Mouse (Mus musculus) spleen, adult 2 months (tissue): ENCODE measurements at regions not wholly inside any gene's neighbourhood (a gene's known extent, or its start where the extent isn't known, plus 50 kb on each side); places are given as distances from the start of the nearest gene placed in this dataset.

Source experiments
- DNase-seq, 2 experiments: peaks; one replicate each; pipeline versions ENCODE4 v3.0.0 to v3.0.0-alpha.2; 2012 to 2021; ENCODE audit warnings: low spot score in 2 of 2, low read depth in 1 of 2
- H3K27ac ChIP-seq: fragments of 200-500 bp; 2 replicates; pipeline ENCODE4 v1.5.1; 2012; ENCODE audit warnings: low read length, inconsistent platforms; ENCODE audit not compliant: insufficient read depth
- H3K27me3 ChIP-seq: fragments of 200-500 bp; 2 replicates; pipeline ENCODE4 v1.6.1; 2012; ENCODE audit warnings: mild to moderate bottlenecking, moderate library complexity, low read length, inconsistent platforms; ENCODE audit not compliant: control insufficient read depth, insufficient read depth
- H3K36me3 ChIP-seq: fragments of 200-500 bp; 2 replicates; pipeline ENCODE4 v1.6.1; 2012; ENCODE audit warnings: mild to moderate bottlenecking, low read length, inconsistent platforms; ENCODE audit not compliant: control insufficient read depth, insufficient read depth
- H3K4me1 ChIP-seq: fragments of 200-500 bp; 2 replicates; pipeline ENCODE4 v1.6.1; 2011; ENCODE audit warnings: inconsistent platforms; ENCODE audit not compliant: control insufficient read depth, insufficient read depth, insufficient read length
- H3K4me3 ChIP-seq: fragments of 200-500 bp; 2 replicates; pipeline ENCODE4 v1.5.1; 2011; ENCODE audit warnings: mild to moderate bottlenecking, inconsistent platforms; ENCODE audit not compliant: insufficient read depth, insufficient read length; ENCODE audit errors: extremely low read depth
- CTCF ChIP-seq: fragments of 200-500 bp; IDR thresholded peaks from 2 replicates; pipeline ENCODE4 v1.5.1; 2011; ENCODE audit warnings: mild to moderate bottlenecking, inconsistent platforms; ENCODE audit not compliant: insufficient read depth, insufficient read length, insufficient replicate concordance; ENCODE audit errors: extremely low read depth
- POLR2A ChIP-seq: fragments of 200-500 bp; IDR thresholded peaks from 2 replicates; pipeline ENCODE4 v1.6.1; 2011; ENCODE audit warnings: low read depth, low read length, inconsistent platforms
- WGBS: fragments of 180-500 bp; shearing (Covaris S2); methylation state at CpG from one replicate; pipeline ENCODE4 v1.1.7; 2018; 5-methylcytosine and 5-hydroxymethylcytosine counted together

DNA sequence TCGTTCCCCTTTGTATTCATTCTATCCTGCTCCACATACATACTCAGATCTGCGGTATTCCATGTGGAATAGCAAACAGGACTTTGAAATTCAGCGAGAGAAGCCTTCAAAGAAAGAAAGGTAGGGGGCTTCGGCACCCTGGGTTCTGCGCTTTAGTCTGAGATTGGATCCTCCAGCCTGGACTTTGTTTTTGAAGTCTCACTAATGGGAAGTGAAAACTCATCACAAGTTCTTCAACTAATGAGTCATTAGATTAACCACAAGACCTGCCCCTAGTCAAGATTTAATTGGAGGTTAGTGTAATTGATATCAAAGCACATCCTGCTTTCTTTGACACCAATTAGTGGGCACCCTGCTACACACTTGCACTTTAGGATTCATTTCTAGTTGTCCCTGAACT is 492.5 kb upstream of the Zfp960 start:
- WGBS: 64% methylated on average over 5 of the region's 5 CpGs
- no peak for TF ChIP-seq CTCF
- TF ChIP-seq POLR2A: no peak
- DNase-seq: no peak
- Histone ChIP-seq H3K27me3 (no peaks in the 10 kb centered on the region), H3K4me3 (no peak overlapping the region), H3K4me1 (no peaks in the 10 kb centered on the region), H3K27ac (no peak overlapping the region), H3K36me3 (no peaks in the 10 kb centered on the region)

DNA sequence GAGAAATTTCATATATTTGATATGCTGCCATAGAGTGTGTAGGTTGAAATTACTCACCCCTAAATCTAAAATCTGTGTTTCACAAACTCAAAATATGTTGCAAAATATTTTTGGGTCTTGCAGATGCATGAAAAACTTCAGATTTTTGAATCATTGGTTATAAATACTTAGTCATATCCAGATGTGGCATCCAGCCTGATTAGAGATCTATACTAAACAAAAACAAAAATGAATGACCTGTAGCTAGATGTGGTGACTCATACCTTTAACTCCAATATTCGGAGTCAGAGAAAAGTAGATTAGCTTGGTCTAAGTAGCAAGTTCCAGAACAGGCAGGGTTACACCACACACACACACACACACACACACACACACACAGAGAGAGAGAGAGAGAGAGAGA is 475.1 kb upstream of the Zfp960 start:
- DNase-seq: no peak
- Histone ChIP-seq H3K27me3 (no peaks in the 10 kb centered on the region), H3K27ac (no peak overlapping the region), H3K4me1 (no peaks in the 10 kb centered on the region), H3K36me3 (no peaks in the 10 kb centered on the region), H3K4me3 (no peak overlapping the region)
- no peak for TF ChIP-seq CTCF
- no peak for TF ChIP-seq POLR2A
- 69% methylated on average over 1 of the region's 1 CpGs for WGBS

DNA sequence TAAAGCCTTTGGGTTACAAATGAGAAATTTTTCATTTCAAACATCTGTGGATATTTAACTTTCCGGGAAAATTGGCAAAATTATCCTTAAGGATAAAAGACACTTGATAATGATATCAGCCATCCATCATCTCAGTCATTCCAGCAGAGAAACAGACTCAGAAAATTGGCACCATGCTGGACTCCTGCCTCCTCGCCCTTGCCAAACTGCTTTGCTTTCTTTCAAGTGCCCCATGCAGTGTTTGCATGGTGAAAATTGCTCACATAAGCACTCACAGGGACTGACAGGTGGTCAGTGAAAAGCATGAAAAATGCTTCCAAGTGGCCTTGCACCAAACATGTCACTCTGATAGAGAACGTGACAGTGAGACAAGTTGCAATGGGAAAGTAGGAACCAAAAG is 464.2 kb upstream of the Zfp960 start:
- no peak for DNase-seq
- Histone ChIP-seq H3K36me3 (no peaks in the 10 kb centered on the region), H3K27ac (no peak overlapping the region), H3K4me3 (no peak overlapping the region), H3K4me1 (no peaks in the 10 kb centered on the region), H3K27me3 (no peaks in the 10 kb centered on the region)
- TF ChIP-seq CTCF: no peak
- no peak for TF ChIP-seq POLR2A
- WGBS: 69% methylated on average over 3 of the region's 3 CpGs

DNA sequence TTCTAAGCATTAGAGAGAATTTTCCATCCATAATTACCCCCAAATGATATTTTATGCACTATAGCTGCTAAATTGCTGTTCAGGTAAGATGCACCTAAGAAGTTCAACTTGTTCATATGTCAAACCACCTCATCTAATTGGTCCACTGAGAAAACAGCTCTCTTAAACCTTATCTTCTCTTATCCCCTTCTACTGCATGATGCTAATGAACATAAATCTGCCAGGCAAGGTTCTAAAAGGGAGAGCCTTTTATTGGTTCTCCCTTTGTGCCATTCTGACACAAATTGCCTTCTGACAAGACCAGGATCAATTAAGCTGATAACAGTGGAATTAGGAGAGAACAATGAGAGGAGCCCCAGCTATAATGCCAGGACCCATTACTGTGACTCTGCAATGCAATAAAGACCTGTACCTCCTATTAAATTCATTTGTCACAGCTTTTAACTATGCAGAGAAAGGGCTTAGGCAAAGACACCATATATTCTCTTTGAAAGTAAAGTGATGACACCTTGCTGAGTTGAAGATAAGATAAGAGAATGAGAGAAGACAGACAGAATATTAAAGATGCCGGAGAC is 451.4 kb upstream of the Zfp960 start:
- Histone ChIP-seq H3K4me3 (no peak overlapping the region), H3K4me1 (no peaks in the 10 kb centered on the region), H3K27me3 (no peaks in the 10 kb centered on the region), H3K36me3 (no peaks in the 10 kb centered on the region), H3K27ac (no peak overlapping the region)
- DNase-seq: no peak
- TF ChIP-seq POLR2A: no peak
- TF ChIP-seq CTCF: no peak
- WGBS: 59% methylated on average over 1 of the region's 1 CpGs

DNA sequence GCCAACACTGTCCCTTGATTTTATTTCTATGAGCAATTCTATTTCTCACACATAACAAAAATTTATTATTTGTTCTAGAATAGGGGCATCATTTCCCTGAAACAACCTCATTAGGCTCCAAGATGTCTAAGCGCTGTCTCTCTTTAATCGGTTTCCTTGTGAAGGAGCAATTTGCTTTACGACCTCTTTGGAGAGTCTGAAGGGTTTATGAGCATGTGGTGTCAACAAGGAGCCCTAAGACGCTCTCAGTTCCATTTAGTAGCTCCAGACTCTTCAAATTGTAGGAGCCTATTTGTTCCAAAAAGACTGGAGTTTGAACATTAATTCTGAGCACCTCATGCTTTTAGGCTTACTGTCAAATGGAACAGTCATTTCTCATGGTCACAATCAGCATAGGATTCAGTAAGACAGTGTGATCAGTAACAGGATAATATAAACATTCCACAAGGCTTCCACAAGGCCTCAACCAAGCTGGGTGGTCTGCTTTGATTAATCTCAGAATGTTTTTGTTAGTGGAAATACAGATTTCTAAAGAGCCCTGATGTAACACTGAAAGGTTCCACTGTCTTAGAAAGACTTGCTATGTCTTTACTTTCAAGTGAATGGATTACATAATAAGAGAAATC is 441.9 kb upstream of the Zfp960 start:
- Histone ChIP-seq H3K27me3 (no peaks in the 10 kb centered on the region), H3K36me3 (no peaks in the 10 kb centered on the region), H3K4me1 (no peaks in the 10 kb centered on the region), H3K27ac (no peak overlapping the region), H3K4me3 (no peak overlapping the region)
- no peak for TF ChIP-seq POLR2A
- no peak for DNase-seq
- 41% methylated on average over 4 of the region's 4 CpGs for WGBS

DNA sequence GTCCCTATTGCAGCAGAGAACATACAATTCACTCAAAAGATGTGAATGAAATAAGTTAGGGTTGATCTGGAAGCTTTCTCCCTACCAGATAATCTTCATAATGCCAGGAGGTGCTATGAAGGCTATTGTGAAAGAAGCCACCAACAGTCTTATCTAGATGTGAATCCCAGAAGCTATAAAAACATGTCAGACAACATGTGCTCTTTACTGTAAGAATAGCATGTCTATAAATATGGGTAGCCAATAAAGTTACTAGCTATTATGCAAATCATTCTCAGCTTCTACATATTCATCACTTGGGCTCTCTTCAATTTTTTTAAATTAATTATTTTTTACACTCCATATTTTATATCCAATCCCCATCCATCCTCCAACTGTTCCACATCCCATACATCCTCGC is 434.1 kb upstream of the Zfp960 start:
- DNase-seq: no peak
- no peak overlapping the region for H3K4me3 ChIP-seq
- H3K36me3 ChIP-seq: no peaks in the 10 kb centered on the region
- no peaks in the 10 kb centered on the region for H3K27me3 ChIP-seq
- 85% methylated on average over 1 of the region's 1 CpGs for WGBS
- H3K4me1 ChIP-seq: no peaks in the 10 kb centered on the region
- H3K27ac ChIP-seq: no peak overlapping the region
- TF ChIP-seq POLR2A (no peak), CTCF (no peak)

DNA sequence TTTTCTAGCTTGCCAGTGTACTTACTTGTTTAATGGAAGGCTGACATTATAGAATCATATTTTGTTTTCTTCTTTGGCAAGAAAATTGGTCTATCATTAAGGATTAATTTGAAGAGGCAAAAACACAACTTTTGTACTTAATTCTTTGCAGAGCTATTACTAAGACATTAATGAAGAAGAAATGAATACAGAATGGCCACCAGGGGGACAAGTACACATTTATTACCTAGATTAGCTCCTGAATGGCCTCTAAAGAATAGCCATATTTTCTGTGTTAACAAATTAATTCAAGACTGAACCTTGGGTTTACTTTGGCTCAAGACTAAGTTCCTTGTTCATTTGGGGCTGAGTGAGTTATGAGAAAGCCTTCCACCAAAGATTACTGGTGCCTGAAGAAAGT is 430.5 kb upstream of the Zfp960 start:
- Histone ChIP-seq H3K4me1 (no peaks in the 10 kb centered on the region), H3K27me3 (no peaks in the 10 kb centered on the region), H3K27ac (no peak overlapping the region), H3K4me3 (no peak overlapping the region), H3K36me3 (no peaks in the 10 kb centered on the region)
- DNase-seq: no peak
- no peak for TF ChIP-seq POLR2A
- TF ChIP-seq CTCF: no peak
